Mouse (Mus musculus) kidney, embryonic 16.5 days (tissue): Measurements from ENCODE around the gene Tab3. TPM values are rescaled to one million over a fixed set of nuclear protein-coding genes. Genes with fewer than 3 reads are reported as not detected.
A peak's percentile ranks its signal among the peaks of the same experiment; 100 is the strongest.

Source experiments
- ATAC-seq: fragments of 200-750 bp; cut with Nextera tagmentation; 2 replicates; pipeline ENCODE4 v1.8.0; 2017; ENCODE audit warnings: moderate TSS enrichment; ENCODE audit not compliant: low FRiP score, low TSS enrichment
- H3K27ac ChIP-seq: fragments of 300-500 bp; sonication (generic); 2 replicates; pipeline ENCODE4 v1.5.1; 2014; ENCODE audit warnings: low read length
- H3K27me3 ChIP-seq: fragments of 300-500 bp; sonication (generic); 2 replicates; pipeline ENCODE4 v1.6.1; 2014; ENCODE audit warnings: low read length, control low read depth, mixed read lengths; ENCODE audit not compliant: insufficient read depth
- H3K36me3 ChIP-seq: fragments of 300-500 bp; sonication (generic); 2 replicates; pipeline ENCODE4 v1.6.1; 2014; ENCODE audit warnings: low read length, control low read depth, mixed read lengths; ENCODE audit not compliant: insufficient read depth
- H3K4me1 ChIP-seq: fragments of 300-500 bp; sonication (generic); 2 replicates; pipeline ENCODE4 v1.6.1; 2014; ENCODE audit warnings: low read length, control low read depth, mixed read lengths; ENCODE audit not compliant: insufficient read depth
- H3K4me2 ChIP-seq: fragments of 300-500 bp; sonication (generic); replicated peaks from 2 replicates; pipeline ENCODE4 v1.6.1; 2014; ENCODE audit warnings: low read depth, low read length
- H3K4me3 ChIP-seq: fragments of 300-500 bp; sonication (generic); 2 replicates; pipeline ENCODE4 v1.5.1; 2014; ENCODE audit warnings: mild to moderate bottlenecking, low read length
- H3K9ac ChIP-seq: fragments of 300-500 bp; sonication (generic); replicated peaks from 2 replicates; pipeline ENCODE4 v1.6.1; 2014; ENCODE audit warnings: low read length
- H3K9me3 ChIP-seq: fragments of 300-500 bp; sonication (generic); 2 replicates; pipeline ENCODE4 v1.6.1; 2016; ENCODE audit warnings: low read length, control low read depth
- WGBS: fragments of 180-500 bp; shearing (Covaris S2); extraction: QIAGEN DNeasy Blood & Tissue Kit; methylation state at CpG from one replicate; pipeline ENCODE4 v1.1.7; 2014; 5-methylcytosine and 5-hydroxymethylcytosine counted together
- polyA plus RNA-seq: library from polyadenylated mRNA; unstranded; fragments of >200 nt; fragmentation: Nextera tagmentation; extraction: Ambion mirVana; gene quantifications from 2 replicates; pipeline ENCODE4 v1.2.1, GENCODE M21; 2015

Gene Tab3
- polyA plus RNA-seq = 4.0 and 4.4 TPM in 2 replicates

DNA sequence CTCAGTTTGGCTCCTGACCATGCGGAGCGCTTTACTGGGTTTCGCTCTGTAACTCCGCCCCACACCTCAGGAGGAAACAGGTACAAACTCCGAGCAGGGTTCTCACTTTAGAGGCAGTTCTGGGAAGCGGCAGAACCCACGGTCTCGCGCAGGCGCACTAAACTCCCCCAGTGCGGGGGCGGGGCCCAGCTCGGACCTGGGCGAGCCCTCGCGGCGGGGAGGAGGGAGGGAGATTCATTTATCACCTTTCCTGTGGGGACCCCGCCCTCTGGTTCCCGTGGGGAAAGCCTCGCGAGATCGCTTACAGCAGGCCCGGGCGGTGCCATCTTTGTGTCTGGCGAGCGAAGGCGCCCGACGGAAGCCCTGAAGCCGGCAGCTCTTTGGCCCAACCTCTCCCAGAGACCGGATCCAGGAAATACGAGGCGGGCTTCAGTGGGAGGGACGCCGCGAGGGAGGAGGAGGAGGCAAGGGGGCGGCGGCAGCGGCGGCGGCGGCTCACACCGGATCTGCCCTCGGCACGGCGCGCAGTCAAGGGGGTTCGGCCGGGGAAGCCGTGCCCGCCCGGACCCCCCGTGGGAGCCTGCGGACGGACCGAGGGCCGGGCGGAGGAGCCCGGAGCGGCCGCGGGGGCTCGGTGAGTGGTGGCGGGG lies at the start of gene Tab3:
TSS of gene Tab3 (plus strand) at position 491 of the 650 bp plus-strand sequence.
- H3K9ac ChIP-seq = peak within 1 kb of the TSS; percentile 80
- peak within 1 kb of the TSS; percentile 67 for H3K4me3 ChIP-seq
- no peaks in the 10 kb centered on the region for H3K36me3 ChIP-seq
- H3K27ac ChIP-seq = 0 out of 2 replicates have a peak within 1 kb of the TSS, but pooled peaks have one; percentile 53
- H3K9me3 ChIP-seq = no peaks in the 10 kb centered on the region
- peak; percentile 98 for ATAC-seq
- 0 out of 2 replicates have a peak, but pooled peaks cover 3% of the 10 kb centered on the region for H3K4me1 ChIP-seq
- 24% methylated on average over 40 of the region's 64 CpGs for WGBS
- H3K27me3 ChIP-seq = peaks cover 2% of the 10 kb centered on the region; the same call in 1 of the 2 replicates
- peak within 1 kb of the TSS; percentile 63 for H3K4me2 ChIP-seq

- ATAC-seq = no peak
These were observed 48.3 kb upstream of the Tab3 start for GRCm38 (mm10) chrX:85525545-85525944.

GRCm38 (mm10) chrX:85526263-85527019 lies 47.4 kb upstream of the Tab3 start:
- no peak overlapping the region for H3K4me2 ChIP-seq
- H3K27me3 ChIP-seq = no peaks in the 10 kb centered on the region
- no peaks in the 10 kb centered on the region for H3K4me1 ChIP-seq
- no peaks in the 10 kb centered on the region for H3K9me3 ChIP-seq
- no peak overlapping the region for H3K27ac ChIP-seq
- H3K9ac ChIP-seq = no peak overlapping the region
- no peak for ATAC-seq
- H3K36me3 ChIP-seq = no peaks in the 10 kb centered on the region
- WGBS = 68% methylated on average over 5 of the region's 5 CpGs
- H3K4me3 ChIP-seq = no peak overlapping the region

More at GRCm38 (mm10) chrX:85525545-85525944, 48.3 kb upstream of the Tab3 start:
- WGBS = 52% methylated on average over 1 of the region's 1 CpGs
- H3K27me3 ChIP-seq = no peaks in the 10 kb centered on the region
- H3K9me3 ChIP-seq = no peaks in the 10 kb centered on the region
- no peak overlapping the region for H3K4me3 ChIP-seq
- no peaks in the 10 kb centered on the region for H3K4me1 ChIP-seq
- no peaks in the 10 kb centered on the region for H3K36me3 ChIP-seq
- no peak overlapping the region for H3K9ac ChIP-seq
- no peak overlapping the region for H3K27ac ChIP-seq
- H3K4me2 ChIP-seq = no peak overlapping the region

DNA sequence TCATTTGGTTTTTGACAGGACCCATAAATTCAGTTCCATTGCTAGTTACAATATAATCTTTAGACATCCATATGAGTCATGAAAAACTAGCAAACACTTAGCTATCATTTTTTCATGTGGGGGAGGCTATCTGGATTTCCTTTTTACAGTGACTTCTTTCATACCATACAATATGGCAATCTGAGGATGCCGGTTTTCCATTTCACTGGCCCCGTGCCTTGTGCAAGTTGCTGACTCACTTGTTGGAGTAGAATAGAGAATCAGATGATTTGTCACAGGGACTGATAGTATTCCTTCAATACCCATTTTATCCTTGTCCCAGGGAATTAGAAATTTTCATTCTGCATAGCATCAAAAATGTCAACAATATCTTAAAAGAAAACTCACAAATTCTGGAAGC lies 14.9 kb upstream of the Tab3 start:
- Histone ChIP-seq H3K27me3 (no peaks in the 10 kb centered on the region; the same call in 1 of the 2 replicates), H3K4me1 (no peaks in the 10 kb centered on the region)
- WGBS = 74% methylated on average over 2 of the region's 2 CpGs

DNA sequence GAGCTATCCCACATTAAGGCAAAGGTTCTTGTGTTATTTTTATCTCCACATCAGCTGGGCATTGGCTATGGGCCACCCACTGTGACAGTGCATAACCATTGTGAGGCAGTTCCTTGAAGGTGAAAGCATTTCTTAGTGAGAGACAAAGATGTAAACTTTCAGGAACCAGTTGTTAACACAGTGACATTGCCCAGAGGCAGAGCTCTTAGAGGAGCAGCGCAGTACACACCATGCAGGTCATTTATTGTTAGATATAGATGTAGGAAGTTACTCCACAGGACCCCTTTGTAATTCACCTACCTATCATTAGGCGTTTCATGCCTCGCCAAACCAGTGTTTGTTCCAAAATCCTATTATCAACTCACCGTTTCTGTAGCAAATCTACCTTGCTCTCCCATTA lies 7.6 kb upstream of the Tab3 start:
- peaks cover 2% of the 10 kb centered on the region; the same call in 1 of the 2 replicates for H3K27me3 ChIP-seq
- no peak overlapping the region for H3K4me3 ChIP-seq
- 83% methylated on average over 4 of the region's 4 CpGs for WGBS
- H3K9me3 ChIP-seq = no peaks in the 10 kb centered on the region
- H3K4me1 ChIP-seq = no peaks in the 10 kb centered on the region
- H3K36me3 ChIP-seq = no peaks in the 10 kb centered on the region
- no peak for ATAC-seq
- no peak overlapping the region for H3K27ac ChIP-seq
- no peak overlapping the region for H3K4me2 ChIP-seq
- no peak overlapping the region for H3K9ac ChIP-seq

More for the DNA sequence above, 14.9 kb upstream of the Tab3 start:
- Histone ChIP-seq H3K36me3 (no peaks in the 10 kb centered on the region), H3K4me3 (no peak overlapping the region), H3K9ac (no peak overlapping the region), H3K27ac (no peak overlapping the region), H3K9me3 (no peaks in the 10 kb centered on the region), H3K4me2 (no peak overlapping the region)
- ATAC-seq = no peak

- 13% methylated on average over 25 of the region's 34 CpGs for WGBS
- Histone ChIP-seq H3K9ac (peak overlapping the region; percentile 80), H3K4me2 (peak overlapping the region; percentile 63), H3K9me3 (no peaks in the 10 kb centered on the region), H3K36me3 (no peaks in the 10 kb centered on the region), H3K4me1 (0 out of 2 replicates have a peak, but pooled peaks cover 3% of the 10 kb centered on the region), H3K27ac (0 out of 2 replicates have a peak overlapping the region, but pooled peaks have one; percentile 53), H3K4me3 (peak overlapping the region; percentile 67), H3K27me3 (peaks cover 1% of the 10 kb centered on the region; the same call in 1 of the 2 replicates)
- ATAC-seq = peak; percentile 75
These were observed 340 bp downstream of the Tab3 start for GRCm38 (mm10) chrX:85574182-85574541.

- Histone ChIP-seq H3K27me3 (0 out of 2 replicates have a peak, but pooled peaks cover 2% of the 10 kb centered on the region), H3K9me3 (no peaks in the 10 kb centered on the region), H3K4me1 (0 out of 2 replicates have a peak, but pooled peaks cover 3% of the 10 kb centered on the region), H3K27ac (no peak overlapping the region), H3K36me3 (no peaks in the 10 kb centered on the region), H3K4me2 (no peak overlapping the region), H3K4me3 (no peak overlapping the region), H3K9ac (no peak overlapping the region)
- WGBS = 42% methylated on average over 6 of the region's 6 CpGs
- no peak for ATAC-seq
These were observed 2.5 kb downstream of the Tab3 start for GRCm38 (mm10) chrX:85576310-85576709.

GRCm38 (mm10) chrX:85580768-85581167 lies 6.9 kb downstream of the Tab3 start:
- H3K4me3 ChIP-seq = no peak overlapping the region
- no peak overlapping the region for H3K9ac ChIP-seq
- ATAC-seq = no peak

GRCm38 (mm10) chrX:85582517-85582916 lies 8.7 kb downstream of the Tab3 start:
- WGBS = 97% methylated on average over 1 of the region's 1 CpGs
- H3K9me3 ChIP-seq = no peaks in the 10 kb centered on the region
- H3K27ac ChIP-seq = no peak overlapping the region
- H3K27me3 ChIP-seq = 0 out of 2 replicates have a peak, but pooled peaks cover 2% of the 10 kb centered on the region
- H3K36me3 ChIP-seq = no peaks in the 10 kb centered on the region
- no peak overlapping the region for H3K9ac ChIP-seq
- ATAC-seq = no peak
- no peak overlapping the region for H3K4me2 ChIP-seq
- H3K4me3 ChIP-seq = no peak overlapping the region
- no peaks in the 10 kb centered on the region for H3K4me1 ChIP-seq

More at GRCm38 (mm10) chrX:85580768-85581167, 6.9 kb downstream of the Tab3 start:
- Histone ChIP-seq H3K4me2 (no peak overlapping the region), H3K27me3 (0 out of 2 replicates have a peak, but pooled peaks cover 2% of the 10 kb centered on the region), H3K36me3 (no peaks in the 10 kb centered on the region), H3K9me3 (no peaks in the 10 kb centered on the region), H3K4me1 (no peaks in the 10 kb centered on the region), H3K27ac (no peak overlapping the region)
- 43% methylated on average over 2 of the region's 2 CpGs for WGBS
